Mouse (Mus musculus): ENCODE results near the gene Abcg1.

DNA sequence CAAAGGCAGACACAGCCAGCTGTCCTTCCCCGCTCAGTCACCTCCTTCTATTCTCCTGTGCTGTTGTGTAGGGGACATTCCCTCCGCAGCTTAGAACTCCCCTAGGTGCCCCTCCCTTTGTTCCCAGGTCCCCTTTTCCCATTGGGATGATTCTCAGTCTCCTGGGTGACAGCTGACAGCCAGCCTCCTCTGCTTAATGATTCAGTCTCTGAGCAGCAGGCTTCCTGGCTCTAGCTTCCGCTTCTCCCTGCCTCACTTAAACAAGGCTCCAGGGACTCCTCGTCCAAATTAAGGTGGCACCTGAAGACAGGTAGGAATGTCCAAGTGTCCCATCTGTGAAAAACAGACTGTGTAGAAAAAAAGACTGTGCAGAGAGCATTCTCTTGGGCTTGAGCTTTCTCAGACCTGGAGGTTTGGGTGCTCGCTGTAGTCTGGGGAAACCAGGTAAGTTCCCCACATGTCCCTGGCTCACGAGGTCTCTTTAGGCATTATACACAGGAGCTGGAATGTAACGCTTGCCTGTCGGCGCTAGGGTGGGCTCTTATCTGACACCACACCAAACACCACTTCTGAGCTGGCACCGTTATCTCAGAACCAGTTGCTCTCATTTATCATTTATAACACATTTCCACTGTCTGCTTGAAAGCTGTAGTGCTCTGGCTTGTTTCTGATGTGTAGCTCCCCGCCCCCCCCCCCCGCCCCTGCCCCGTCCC lies 33.7 kb downstream of the Abcg1 start:
- TF ChIP-seq CTCF (IDR thresholded peaks at IDR 0.05; ENCODE audit: extremely low read depth, insufficient read length, insufficient replicate concordance, low read depth, low read length) (no peak), POLR2A (IDR thresholded peaks at IDR 0.05; ENCODE audit: low read depth, low read length) (no peak)
